Mouse (Mus musculus): ENCODE data around the gene Rab20.

Rab20 gene

GRCm38 (mm10) chr8:11457981-11458836 lies 20.3 kb downstream of the Rab20 start:
- in situ Hi-C loops (cut with MboI, MseI): no loop called here

DNA sequence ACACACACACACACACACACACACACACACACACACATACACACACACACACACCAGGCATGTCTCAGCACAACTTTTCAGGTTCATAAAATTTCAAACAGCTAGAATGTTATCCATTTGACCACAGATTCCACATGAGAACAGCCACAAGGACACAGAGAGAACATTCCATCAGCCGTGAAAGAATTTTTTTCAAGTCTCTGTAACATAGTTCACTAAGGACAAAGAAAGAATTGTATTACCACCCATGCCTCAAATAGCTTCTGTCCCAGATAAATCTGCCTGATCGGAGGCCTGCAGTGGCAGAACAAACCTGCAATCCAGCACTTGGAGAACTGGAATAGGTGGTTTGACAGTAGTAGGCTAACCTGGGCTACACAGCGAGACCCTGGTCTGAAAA lies 21.2 kb downstream of the Rab20 start:
- in situ Hi-C loops (cut with MboI, MseI): no loop called here

DNA sequence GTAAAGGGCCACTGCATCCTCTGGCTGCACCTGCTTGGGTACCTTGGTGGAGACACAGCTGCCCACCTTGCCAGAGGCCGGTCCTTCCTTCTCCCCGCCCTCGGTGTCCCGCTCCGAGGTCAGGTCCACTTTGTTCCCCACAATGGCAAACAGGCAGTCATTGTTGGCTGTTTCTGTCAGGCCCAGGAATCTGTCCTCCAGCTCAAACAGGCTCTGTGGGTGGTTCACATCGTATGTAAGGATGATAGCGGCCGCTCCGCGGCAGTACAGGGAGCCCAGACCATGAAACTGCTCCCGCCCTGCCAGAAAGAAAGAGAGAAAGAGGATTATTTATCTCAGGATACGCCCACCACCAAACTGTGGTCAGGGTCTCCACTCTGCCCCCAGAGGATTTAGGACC lies 24.3 kb downstream of the Rab20 start:
- in situ Hi-C loops (cut with MboI, MseI): no loop called here

DNA sequence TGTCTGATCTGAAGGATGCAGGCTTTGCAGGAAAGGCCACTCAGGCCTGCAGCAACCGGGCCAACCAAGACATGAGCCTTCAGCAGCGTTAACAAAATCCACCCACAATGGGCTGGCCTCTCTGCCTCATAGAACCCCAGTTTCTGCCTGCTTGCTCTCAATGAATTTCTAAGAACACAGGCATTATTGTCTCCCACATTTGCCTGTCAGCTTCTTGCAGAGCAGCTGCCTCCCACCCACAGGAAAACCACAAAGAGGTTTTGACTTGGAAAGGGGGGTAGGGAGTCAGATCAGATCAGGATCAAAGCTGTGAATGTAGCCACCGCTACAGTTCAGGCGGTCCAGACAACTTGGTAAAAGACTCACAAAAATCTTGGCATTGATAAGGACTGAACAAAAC lies 25.5 kb downstream of the Rab20 start:
- in situ Hi-C loops (cut with MboI, MseI): no loop called here

GRCm38 (mm10) chr8:11452559-11452958 lies 26.0 kb downstream of the Rab20 start:
- in situ Hi-C loops (cut with MboI, MseI): no loop called here

- in situ Hi-C loops (cut with MboI, MseI): no loop called here
These were observed 26.4 kb downstream of the Rab20 start for GRCm38 (mm10) chr8:11452152-11452551.

DNA sequence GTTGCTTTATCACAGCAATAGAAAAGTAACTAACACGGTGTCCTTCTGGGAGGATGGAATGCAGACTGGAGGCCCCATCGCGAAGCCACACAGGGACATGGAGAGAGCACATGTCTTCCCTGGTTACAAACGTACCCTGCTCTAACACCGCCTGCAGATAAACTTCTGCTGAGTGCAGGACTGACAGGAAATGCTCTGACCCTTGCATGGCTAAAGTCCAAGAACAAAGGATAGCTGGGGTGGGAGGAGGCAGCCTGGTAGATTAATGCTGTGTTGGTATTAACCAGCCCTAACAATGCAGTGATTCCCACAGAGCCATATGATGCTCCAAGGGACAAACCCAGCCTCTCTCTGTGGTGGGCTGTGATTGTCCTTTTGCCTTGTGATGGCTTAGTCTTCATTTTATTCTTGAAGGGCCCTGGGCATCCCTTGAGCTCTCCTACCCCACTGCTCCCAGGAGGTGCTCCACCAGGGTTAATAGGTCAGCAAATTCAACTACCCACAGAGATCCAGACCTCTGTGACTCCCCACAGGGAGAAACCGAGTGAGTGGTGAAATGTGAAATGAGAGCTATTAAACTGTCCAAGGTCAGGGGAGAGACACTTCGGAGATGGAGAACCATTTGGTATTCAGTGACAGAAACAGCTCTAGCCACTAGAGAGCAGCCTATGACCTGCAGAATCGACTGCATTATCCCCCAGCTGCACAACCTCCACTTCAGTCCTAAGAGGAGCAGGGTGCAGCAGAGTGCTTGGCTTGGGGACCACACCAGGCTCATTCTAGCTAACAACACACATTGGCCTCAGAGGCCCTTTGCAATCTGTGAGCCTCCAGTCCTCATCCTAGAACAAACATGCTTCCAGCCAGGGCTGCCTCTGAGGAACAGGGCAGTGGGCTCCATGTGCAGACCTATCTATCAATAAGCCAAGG lies 28.1 kb downstream of the Rab20 start:
- in situ Hi-C loops (cut with MboI, MseI): no loop called here

GRCm38 (mm10) chr8:11447910-11448570 lies 30.5 kb downstream of the Rab20 start:
- in situ Hi-C loops (cut with MboI, MseI): loop anchor here (5.0 kb wide), 1 partner anchor 34 kb away; no protein-coding TSS in a partner anchor

DNA sequence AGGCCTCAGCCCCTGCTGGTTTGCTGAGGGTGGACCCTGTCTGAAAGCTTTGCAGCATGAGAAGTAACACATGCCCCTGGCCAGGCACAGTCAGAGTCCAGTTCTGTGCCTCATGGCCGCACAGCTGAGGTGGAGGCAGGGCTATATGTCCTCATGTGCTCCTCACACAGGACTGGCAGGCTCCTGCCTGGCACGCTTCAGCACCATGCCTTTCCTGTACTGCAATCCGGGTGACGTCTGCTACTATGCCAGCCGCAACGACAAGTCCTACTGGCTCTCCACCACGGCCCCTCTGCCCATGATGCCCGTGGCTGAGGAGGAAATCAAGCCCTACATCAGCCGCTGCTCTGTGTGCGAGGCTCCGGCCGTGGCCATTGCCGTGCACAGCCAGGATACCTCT lies 32.7 kb downstream of the Rab20 start:
- in situ Hi-C loops (cut with MboI, MseI): loop anchor here (5.0 kb wide), 1 partner anchor 37 kb away; no protein-coding TSS in a partner anchor

DNA sequence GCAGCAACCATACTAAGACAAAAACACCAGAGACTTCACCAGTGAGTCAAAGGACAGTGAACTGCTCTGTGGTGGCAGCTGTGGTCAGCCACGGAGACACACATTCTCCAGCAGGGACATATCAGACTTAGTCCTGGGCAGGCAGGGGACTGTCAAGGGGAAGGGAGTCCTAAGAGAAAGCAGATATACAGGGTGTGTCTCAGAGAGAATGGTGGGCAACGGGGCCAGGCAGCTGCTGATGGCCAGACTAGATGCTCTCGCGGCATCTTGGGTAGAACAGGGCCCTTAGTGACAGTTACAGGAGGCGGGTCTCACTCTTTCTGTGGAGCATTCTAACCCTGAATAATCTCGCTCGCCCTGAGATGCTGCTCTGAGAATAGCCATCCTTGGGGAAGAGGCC lies 34.3 kb downstream of the Rab20 start:
- in situ Hi-C loops (cut with MboI, MseI): no loop called here

DNA sequence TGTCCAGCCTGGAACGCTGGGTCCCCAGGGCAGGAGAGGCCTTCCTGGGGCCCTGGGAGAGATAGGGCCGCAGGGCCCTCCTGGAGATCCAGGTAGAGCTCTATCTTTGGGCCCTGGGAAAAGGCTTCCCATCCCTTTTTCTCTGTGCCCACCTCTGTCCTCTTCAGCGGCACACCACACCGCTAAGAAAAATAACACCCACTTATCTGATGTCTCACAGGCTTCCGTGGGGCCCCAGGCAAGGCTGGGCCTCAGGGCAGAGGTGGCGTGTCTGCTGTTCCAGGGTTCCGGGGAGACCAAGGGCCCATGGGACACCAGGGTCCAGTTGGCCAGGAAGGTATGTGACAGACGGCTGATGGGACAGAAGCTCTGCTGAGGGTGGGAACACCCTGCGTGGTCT lies 34.9 kb downstream of the Rab20 start:
- in situ Hi-C loops (cut with MboI, MseI): no loop called here

DNA sequence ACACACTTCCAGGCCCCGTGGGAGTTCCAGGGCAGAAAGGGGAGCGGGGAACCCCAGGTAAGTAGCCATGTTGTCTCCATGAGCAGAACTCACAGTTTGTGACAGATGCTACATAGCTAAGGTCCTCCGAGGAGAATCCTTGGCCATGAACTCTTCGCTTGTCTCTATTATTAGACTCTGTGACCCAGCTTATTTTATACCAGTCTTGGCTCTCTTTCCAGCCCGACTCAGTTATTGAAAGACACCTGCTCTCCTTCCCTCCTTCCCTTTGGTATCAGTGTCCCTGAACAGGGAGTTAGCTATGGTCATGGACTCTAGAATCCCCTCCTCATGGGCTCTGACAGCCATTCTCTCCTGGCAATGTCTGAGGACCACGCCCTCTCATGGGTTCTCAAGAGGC lies 37.2 kb downstream of the Rab20 start:
- in situ Hi-C loops (cut with MboI, MseI): no loop called here

DNA sequence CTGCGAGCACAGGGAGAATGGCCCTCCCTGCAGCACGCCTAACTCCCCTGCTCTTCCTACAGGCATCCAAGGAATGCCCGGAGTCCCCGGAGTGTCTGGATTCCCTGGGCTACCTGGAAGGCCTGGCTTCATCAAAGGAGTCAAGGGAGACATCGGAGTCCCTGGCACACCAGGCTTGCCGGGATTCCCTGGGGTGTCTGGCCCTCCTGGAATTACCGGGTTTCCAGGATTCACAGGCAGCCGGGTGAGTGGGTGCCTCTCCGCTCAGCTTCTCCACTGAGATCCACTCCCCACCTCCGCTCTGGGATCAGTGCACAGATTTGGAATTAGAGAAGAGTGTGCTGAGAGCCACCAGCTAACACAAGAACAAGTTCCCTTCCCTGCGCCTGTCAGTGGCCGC lies 40.6 kb downstream of the Rab20 start:
- in situ Hi-C loops (cut with MboI, MseI): no loop called here

GRCm38 (mm10) chr8:11430688-11431087 lies 47.8 kb downstream of the Rab20 start:
- in situ Hi-C loops (cut with MboI, MseI): no loop called here

DNA sequence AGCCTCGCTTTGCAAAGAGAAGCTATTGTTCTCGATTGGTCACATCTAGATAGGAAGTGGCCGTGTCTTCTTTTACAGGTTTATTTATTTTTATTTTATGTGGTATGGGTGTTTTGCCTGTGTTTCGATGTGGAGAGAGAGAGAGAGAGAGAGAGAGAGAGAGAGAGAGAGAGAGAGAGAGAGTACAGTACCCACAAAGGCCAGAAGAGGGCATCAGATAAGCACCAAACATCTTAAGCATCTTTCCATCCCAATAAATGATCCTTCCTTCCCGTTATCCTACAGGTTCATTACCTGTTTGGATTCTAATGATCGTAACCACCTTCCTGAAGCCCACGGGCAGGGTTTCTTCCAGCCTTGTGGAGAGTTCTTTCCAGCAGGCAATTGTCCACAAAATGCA lies 55.4 kb downstream of the Rab20 start:
- in situ Hi-C loops (cut with MboI, MseI): no loop called here

GRCm38 (mm10) chr8:11421968-11422367 lies 56.5 kb downstream of the Rab20 start:
- in situ Hi-C loops (cut with MboI, MseI): no loop called here

DNA sequence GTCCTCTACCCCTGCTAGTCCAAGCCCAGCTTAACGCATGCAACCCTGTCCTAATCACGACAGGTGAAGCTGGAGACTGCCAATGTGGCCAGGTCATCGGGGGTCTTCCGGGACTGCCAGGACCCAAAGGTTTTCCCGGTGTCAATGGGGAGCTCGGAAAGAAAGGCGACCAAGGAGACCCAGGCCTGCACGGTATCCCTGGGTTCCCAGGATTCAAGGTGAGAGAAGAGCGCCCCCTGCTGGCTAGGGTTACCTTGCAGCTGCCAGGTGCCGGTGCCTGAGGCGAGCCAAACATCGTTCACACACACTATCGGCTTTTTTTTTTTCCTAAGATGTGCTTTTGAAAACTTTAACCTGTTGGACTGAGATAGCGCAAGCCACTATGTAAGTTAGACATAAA lies 57.4 kb downstream of the Rab20 start:
- in situ Hi-C loops (cut with MboI, MseI): no loop called here

GRCm38 (mm10) chr8:11419645-11420044 lies 58.9 kb downstream of the Rab20 start:
- in situ Hi-C loops (cut with MboI, MseI): no loop called here

DNA sequence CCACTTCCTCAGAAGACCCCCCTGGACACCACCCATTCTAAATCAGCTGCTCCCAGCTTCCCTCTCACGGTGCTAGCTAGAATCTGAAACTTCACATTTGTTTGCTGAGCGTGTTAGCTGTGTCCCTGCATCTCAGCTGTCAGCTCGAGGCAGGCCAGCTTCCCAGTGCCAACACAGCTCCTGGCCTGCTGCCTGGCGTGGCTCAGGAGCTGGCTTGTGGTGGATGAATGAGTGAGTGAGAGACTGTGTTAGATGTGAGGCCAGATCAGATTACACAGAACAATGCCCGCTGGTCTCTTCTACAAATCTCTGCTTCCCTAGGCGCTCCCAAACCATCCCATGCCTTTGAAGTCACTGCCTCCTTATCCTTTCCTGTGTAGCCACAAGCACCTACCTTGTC lies 59.3 kb downstream of the Rab20 start:
- in situ Hi-C loops (cut with MboI, MseI): no loop called here

DNA sequence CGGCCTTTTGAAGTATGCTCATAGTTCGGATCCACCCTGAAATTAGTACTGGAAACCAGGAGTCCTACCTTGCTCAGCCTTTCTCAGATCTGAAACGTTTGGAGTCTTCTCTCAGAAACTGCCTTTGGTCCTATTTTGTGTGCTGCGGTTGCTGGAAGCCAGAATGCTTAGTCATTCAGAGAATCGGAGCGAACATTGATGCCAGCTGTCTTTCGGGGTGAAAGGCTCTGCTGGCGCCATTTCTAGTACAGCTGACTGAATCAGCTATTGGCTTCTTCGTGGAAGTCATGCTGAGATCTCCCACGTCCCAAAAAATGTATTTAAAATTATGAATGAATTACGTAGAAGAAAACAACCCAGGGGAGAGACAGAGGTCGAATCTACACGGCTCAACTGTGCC lies 60.7 kb downstream of the Rab20 start:
- in situ Hi-C loops (cut with MboI, MseI): no loop called here

GRCm38 (mm10) chr8:11415089-11415488 lies 63.4 kb downstream of the Rab20 start:
- in situ Hi-C loops (cut with MboI, MseI): no loop called here

- in situ Hi-C loops (cut with MboI, MseI): no loop called here
These were observed 64.2 kb downstream of the Rab20 start for GRCm38 (mm10) chr8:11414304-11414703.
